Mouse (Mus musculus): Measurements from ENCODE around the gene 4921524J17Rik. TPM values are rescaled to one million over a fixed set of nuclear protein-coding genes. Genes with fewer than 3 reads are reported as not detected.
A peak's percentile ranks its signal among the peaks of the same experiment; 100 is the strongest.

4921524J17Rik gene
- 28.9 and 31.0 TPM in 2 replicates for polyA plus RNA-seq (2012; ENCODE audit: insufficient read depth, insufficient read length, missing spikeins)

DNA sequence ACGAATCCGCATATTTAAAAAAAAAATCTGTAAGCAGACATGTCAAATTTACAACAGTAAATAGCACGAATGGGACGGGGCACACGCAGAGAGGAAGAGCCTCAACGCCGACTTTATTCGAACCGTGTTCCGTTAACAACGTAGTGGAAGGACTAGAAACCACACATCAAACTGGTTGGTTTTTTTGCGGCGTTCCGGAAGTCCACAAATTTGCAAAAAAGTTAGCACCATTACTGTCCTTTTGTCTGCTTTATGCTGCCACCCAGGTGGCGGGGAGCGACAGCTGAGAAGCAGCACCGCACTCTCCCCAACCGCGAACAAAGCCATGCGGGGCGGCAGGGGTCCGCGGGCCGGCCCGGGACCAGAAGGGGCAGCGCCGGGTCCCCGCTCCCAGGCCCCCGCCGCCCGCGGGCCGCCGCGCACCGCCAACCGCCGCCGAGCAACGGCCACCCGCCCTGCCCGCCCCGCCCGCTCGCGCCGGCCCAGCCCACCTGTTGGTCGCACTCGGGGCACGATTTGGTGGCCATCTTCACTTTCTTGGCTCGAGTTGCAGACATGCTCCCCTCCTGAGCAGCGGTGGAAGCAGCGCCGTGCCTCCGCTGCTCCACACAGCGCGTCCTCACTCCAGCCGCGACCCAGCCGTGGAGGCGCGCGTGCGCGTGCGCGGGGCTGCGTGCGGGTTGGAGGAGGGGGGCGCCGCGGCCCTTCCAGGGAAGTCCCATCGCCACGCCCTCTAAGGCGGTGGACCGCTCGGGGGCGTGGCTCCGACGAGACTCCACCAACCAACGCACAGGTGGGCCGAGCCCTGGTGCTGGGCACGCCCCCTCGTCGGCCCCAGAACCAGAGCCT is at the start of gene 4921524J17Rik:
TSS of gene 4921524J17Rik (minus strand) at position 666 of the 849 bp plus-strand sequence.
- peak within 1 kb of the TSS; percentile 94 for H3K4me3 ChIP-seq (ENCODE audit: insufficient read depth, low read length)
- TF ChIP-seq POLR2A (IDR thresholded peaks at IDR 0.05; ENCODE audit: borderline replicate concordance, low read depth, low read length) (no peak; the same call in 1 of the 2 replicates), CTCF (IDR thresholded peaks at IDR 0.05; ENCODE audit: low read depth, low read length) (no peak)
- peak within 1 kb of the TSS; percentile 65 for H3K27ac ChIP-seq (ENCODE audit: insufficient read depth, low read depth, low read length)
- H3K4me1 ChIP-seq (ENCODE audit: control insufficient read depth, insufficient read depth, low read length), result peaks cover 14% of the 10 kb centered on the region

DNA sequence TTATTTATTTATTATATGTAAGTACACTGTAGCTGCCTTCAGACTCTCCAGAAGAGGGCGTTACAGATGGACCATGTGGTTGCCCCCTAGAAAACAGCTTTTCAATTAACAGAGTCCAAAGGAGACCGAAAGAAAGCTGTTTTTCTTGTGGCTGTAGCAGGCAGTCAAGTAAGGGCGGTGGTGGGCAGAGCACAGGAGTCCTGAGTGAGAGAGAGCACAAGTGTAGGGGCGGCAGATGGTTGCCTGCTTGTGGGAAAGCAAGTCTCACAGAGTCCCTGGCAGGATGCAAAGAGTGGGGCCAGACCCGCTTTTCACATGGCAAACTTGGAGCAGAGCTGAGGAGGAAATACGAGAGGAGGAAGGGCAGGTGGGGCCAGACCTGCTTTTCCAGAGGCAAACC is 49.8 kb upstream of the 4921524J17Rik start:
- TF ChIP-seq POLR2A (IDR thresholded peaks at IDR 0.05; ENCODE audit: borderline replicate concordance, low read depth, low read length) (no peak), CTCF (IDR thresholded peaks at IDR 0.05; ENCODE audit: low read depth, low read length) (no peak)
- H3K4me3 ChIP-seq (ENCODE audit: insufficient read depth, low read length), result no peak overlapping the region
- H3K27ac ChIP-seq (ENCODE audit: insufficient read depth, low read depth, low read length), result no peak overlapping the region

DNA sequence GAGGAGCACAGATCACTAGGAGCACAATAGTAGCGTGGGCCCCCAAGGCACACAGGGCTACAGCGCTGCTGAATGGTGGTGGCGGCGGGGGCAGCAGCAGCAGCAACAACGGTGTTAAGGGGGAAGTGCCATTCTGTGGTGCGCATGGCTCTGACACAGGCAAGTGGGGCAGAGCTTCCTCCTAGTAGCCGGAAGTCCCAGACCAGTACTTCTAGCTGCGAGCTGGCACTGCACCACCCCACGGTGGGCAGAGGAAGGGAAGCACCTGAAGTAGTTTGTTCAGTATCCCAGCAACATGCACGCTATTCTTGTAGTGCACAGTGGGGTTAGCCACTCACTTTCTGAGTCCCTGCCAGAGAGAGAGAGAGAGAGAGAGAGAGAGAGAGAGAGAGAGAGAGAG is 49.3 kb upstream of the 4921524J17Rik start:
- no peak overlapping the region for H3K27ac ChIP-seq (ENCODE audit: insufficient read depth, low read depth, low read length)

More for the DNA sequence above, 49.8 kb upstream of the 4921524J17Rik start:
- peaks cover 6% of the 10 kb centered on the region for H3K4me1 ChIP-seq (ENCODE audit: control insufficient read depth, insufficient read depth, low read length)

DNA sequence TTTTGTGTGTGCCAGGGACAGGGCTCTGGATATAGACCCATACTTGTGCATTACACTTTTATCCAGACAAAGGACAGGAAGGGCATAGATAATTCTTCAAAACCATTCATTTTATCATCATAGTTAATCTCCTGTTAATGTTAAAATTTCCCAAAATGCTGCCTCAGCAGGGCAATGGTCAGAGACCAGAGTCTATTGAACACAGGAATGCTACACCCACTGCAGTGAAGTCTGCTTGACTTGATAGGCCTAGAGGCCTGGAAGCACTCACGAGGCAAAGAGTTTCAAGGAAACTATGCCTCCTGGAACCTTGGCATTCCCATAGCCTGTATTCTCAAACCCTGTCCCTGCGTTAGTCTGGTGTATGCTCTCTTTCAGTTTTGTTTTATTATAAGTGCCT is 47.1 kb upstream of the 4921524J17Rik start:
- TF ChIP-seq CTCF (IDR thresholded peaks at IDR 0.05; ENCODE audit: low read depth, low read length), result no peak
- Histone ChIP-seq H3K27ac (ENCODE audit: insufficient read depth, low read depth, low read length) (no peak overlapping the region), H3K4me1 (ENCODE audit: control insufficient read depth, insufficient read depth, low read length) (peaks cover 6% of the 10 kb centered on the region), H3K4me3 (ENCODE audit: insufficient read depth, low read length) (no peak overlapping the region)

More for the DNA sequence above, 49.3 kb upstream of the 4921524J17Rik start:
- Histone ChIP-seq H3K4me3 (ENCODE audit: insufficient read depth, low read length) (no peak overlapping the region), H3K4me1 (ENCODE audit: control insufficient read depth, insufficient read depth, low read length) (peaks cover 6% of the 10 kb centered on the region)
- TF ChIP-seq CTCF (IDR thresholded peaks at IDR 0.05; ENCODE audit: low read depth, low read length) (no peak), POLR2A (IDR thresholded peaks at IDR 0.05; ENCODE audit: borderline replicate concordance, low read depth, low read length) (no peak)

DNA sequence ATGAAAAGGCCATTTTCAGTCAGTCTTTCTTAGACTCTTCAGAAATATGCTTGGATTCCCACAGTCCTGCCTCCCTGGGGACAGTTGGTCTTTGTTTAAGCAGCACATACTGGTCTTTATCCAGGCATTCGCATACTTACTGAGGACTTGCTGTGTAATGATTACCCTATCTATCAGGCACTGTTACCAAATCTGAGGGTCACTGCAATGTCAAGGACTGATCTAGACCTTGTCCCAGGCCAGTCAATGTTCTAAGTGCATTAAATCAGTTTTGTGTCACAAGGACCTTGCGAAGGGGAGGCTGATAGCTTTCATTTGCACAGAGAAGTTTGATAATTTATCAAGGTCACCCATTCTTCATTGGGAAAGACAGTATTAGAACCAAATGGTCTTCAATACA is 45.8 kb upstream of the 4921524J17Rik start:
- H3K4me1 ChIP-seq (ENCODE audit: control insufficient read depth, insufficient read depth, low read length), result peaks cover 6% of the 10 kb centered on the region
- H3K27ac ChIP-seq (ENCODE audit: insufficient read depth, low read depth, low read length), result no peak overlapping the region
- H3K4me3 ChIP-seq (ENCODE audit: insufficient read depth, low read length), result no peak overlapping the region
- TF ChIP-seq POLR2A (IDR thresholded peaks at IDR 0.05; ENCODE audit: borderline replicate concordance, low read depth, low read length) (no peak), CTCF (IDR thresholded peaks at IDR 0.05; ENCODE audit: low read depth, low read length) (no peak)

DNA sequence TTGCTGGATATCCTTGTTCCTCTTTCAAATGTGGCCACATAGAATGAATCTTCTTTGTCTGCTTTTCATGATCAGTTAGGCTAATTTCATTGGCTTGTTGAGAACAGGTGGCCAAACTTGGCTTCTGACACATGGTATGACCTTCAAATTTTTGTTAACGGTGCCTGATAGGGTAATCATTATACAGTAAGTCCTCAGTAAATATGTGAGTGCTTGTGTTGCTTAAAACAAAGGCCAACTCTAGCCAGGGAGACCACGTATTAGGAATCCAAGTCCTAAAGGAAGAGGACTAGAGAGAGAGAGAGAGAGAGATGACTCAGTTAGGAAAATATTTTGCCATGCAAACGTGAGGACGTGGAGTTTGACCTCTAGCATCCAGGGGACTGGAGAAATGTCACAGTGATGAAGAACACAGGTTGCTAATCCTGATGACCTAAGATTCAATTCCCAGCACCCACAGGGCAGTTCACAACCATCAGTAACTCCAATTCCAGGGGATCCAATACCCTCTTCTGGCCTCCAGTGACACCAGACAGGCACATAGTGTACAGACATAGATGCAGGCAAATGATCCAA is 44.4 kb upstream of the 4921524J17Rik start:
- Histone ChIP-seq H3K4me3 (ENCODE audit: insufficient read depth, low read length) (no peak overlapping the region), H3K27ac (ENCODE audit: insufficient read depth, low read depth, low read length) (no peak overlapping the region), H3K4me1 (ENCODE audit: control insufficient read depth, insufficient read depth, low read length) (peaks cover 5% of the 10 kb centered on the region)
- TF ChIP-seq CTCF (IDR thresholded peaks at IDR 0.05; ENCODE audit: low read depth, low read length), result no peak
- no peak for TF ChIP-seq POLR2A (IDR thresholded peaks at IDR 0.05; ENCODE audit: borderline replicate concordance, low read depth, low read length)

DNA sequence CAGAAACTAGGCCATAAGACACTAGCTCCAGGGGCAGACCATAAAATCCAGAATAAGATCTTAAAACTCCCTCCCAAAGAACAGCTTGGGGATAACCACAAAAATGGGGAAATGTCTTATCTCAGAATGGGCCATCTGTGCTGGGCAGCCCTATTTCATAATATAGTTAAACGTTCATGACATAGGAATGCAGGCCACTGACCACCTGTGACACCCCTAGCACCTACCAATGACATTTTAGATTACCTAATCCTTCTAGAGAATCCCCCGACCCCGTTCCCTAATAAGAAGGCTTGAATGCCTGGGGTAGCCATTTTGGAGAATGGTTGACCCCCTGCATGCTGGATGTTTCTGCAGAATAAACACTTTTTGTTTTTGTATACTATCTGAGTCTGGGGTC is 42.3 kb upstream of the 4921524J17Rik start:
- no peaks in the 10 kb centered on the region for H3K4me1 ChIP-seq (ENCODE audit: control insufficient read depth, insufficient read depth, low read length)
- no peak for TF ChIP-seq POLR2A (IDR thresholded peaks at IDR 0.05; ENCODE audit: borderline replicate concordance, low read depth, low read length)
- no peak for TF ChIP-seq CTCF (IDR thresholded peaks at IDR 0.05; ENCODE audit: low read depth, low read length)
- no peak overlapping the region for H3K27ac ChIP-seq (ENCODE audit: insufficient read depth, low read depth, low read length)
- no peak overlapping the region for H3K4me3 ChIP-seq (ENCODE audit: insufficient read depth, low read length)

DNA sequence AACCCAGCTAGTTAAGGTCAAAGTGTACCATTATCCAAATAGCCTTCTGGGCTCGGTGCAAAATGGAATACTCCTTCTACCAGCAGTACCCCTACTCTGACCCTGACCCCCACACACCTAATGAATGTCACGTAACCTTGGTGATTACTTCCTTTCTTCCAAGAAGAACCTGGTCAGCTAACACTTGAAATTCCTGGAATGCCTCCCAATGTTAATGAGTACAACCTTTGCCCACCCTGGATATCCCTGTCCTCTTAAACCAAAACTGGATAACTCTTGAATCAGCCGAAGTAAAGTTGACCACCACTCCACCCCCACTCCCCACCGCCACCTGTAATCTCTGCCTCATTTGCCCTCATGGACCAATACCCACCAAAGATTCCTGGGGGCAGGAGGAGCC is 40.6 kb upstream of the 4921524J17Rik start:
- no peak overlapping the region for H3K4me3 ChIP-seq (ENCODE audit: insufficient read depth, low read length)
- TF ChIP-seq POLR2A (IDR thresholded peaks at IDR 0.05; ENCODE audit: borderline replicate concordance, low read depth, low read length) (no peak), CTCF (IDR thresholded peaks at IDR 0.05; ENCODE audit: low read depth, low read length) (no peak)
- H3K27ac ChIP-seq (ENCODE audit: insufficient read depth, low read depth, low read length), result no peak overlapping the region
- no peaks in the 10 kb centered on the region for H3K4me1 ChIP-seq (ENCODE audit: control insufficient read depth, insufficient read depth, low read length)

DNA sequence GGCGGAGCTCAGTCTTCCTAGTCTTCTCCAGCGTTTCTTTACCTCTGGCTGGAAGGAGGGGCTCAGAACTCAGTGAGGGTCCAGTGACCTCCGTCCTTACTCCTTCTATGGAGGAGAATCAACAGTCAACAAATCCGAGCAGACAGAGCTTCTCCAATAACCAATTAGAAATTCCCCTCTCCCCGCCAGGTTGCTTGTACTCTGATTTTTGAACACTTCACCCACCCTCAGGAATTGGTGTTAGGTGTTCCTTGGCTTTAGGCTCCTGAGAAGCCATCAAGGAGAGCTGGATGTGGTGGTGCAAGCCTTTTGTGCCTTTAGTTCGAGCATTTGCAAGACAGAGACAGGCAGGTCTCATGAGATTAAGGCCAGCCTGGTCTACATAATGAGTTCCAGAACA is 40.2 kb upstream of the 4921524J17Rik start:
- Histone ChIP-seq H3K4me1 (ENCODE audit: control insufficient read depth, insufficient read depth, low read length) (no peaks in the 10 kb centered on the region), H3K27ac (ENCODE audit: insufficient read depth, low read depth, low read length) (no peak overlapping the region), H3K4me3 (ENCODE audit: insufficient read depth, low read length) (no peak overlapping the region)
- TF ChIP-seq POLR2A (IDR thresholded peaks at IDR 0.05; ENCODE audit: borderline replicate concordance, low read depth, low read length) (no peak), CTCF (IDR thresholded peaks at IDR 0.05; ENCODE audit: low read depth, low read length) (no peak)

DNA sequence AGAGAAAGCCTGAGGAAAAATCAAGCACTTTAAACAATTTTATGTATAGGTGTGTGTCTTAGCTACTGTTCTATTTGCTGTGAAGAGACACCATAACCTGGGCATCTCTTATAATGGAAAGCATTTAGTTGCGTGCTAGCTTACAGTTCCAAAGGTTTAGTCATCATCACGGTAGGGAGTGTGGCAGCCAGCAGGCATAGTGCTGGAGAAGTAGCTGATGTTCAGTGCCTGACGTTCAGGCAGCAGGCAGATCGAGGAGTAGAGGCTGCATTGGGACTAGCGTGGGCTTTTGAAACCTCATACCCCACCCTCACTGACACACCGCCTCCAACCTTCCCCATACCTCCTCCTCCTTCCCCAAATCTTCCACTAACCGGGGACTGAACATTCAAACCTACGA is 38.1 kb upstream of the 4921524J17Rik start:
- H3K4me1 ChIP-seq (ENCODE audit: control insufficient read depth, insufficient read depth, low read length), result no peaks in the 10 kb centered on the region
- no peak for TF ChIP-seq POLR2A (IDR thresholded peaks at IDR 0.05; ENCODE audit: borderline replicate concordance, low read depth, low read length)
- TF ChIP-seq CTCF (IDR thresholded peaks at IDR 0.05; ENCODE audit: low read depth, low read length), result no peak
- no peak overlapping the region for H3K4me3 ChIP-seq (ENCODE audit: insufficient read depth, low read length)
- no peak overlapping the region for H3K27ac ChIP-seq (ENCODE audit: insufficient read depth, low read depth, low read length)
